Mouse (Mus musculus): ENCODE results near the gene Nfic. TPM values are rescaled to one million over a fixed set of nuclear protein-coding genes. Genes with fewer than 3 reads are reported as not detected.

Gene Nfic
- polyA plus RNA-seq, 1 experiment: 6.1 TPM

GRCm38 (mm10) chr10:81489941-81490340, 34.5 kb upstream of the Nfic start:
- Histone ChIP-seq H3K36me3 (ENCODE audit: control insufficient read depth, insufficient read depth, low read length, poor library complexity, severe bottlenecking) (peaks cover 20% of the 10 kb centered on the region), H3K4me3 (ENCODE audit: low read depth, low read length) (no peak overlapping the region), H3K27ac (ENCODE audit: insufficient read depth, low read length) (no peak overlapping the region), H3K9me3 (replicated peaks; ENCODE audit: control insufficient read depth, insufficient read depth, low read length, poor library complexity, severe bottlenecking) (no peaks in the 10 kb centered on the region), H3K4me1 (ENCODE audit: control insufficient read depth, insufficient read depth, low read length) (peaks cover under 1% of the 10 kb centered on the region), H3K9ac (ENCODE audit: low read depth, poor library complexity, severe bottlenecking) (no peak overlapping the region), H3K27me3 (ENCODE audit: control insufficient read depth, insufficient read depth, low read length, poor library complexity, severe bottlenecking) (no peaks in the 10 kb centered on the region)
- TF ChIP-seq EP300 (IDR thresholded peaks at IDR 0.05; ENCODE audit: insufficient read depth, low read depth, low read length) (no peak), POLR2A (IDR thresholded peaks at IDR 0.05; ENCODE audit: insufficient read depth, low read length) (no peak), CTCF (IDR thresholded peaks at IDR 0.05; ENCODE audit: low read depth, low read length) (no peak)

DNA sequence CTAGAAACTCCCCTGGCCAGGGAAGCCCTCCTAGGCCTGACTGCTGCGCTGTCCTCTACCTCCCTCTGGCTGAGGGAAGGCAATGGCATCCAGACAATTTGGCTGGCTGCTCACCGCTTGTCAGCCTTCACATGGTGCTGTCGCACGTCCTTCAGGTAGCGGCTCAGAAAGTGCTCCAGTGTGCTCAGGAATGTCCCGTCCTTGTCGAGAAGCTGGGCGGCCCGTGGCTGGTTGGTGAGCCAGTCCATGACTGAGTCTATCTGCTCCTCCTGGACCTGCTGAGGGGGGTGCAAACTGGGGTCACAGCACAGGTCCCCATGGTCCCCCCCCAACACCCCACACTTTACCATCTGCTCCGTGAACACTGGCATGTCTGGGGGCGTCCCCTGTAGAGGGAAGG, 32.6 kb upstream of the Nfic start:
- H3K4me1 ChIP-seq (ENCODE audit: control insufficient read depth, insufficient read depth, low read length): no peaks in the 10 kb centered on the region
- no peak overlapping the region for H3K9ac ChIP-seq (ENCODE audit: low read depth, poor library complexity, severe bottlenecking)
- TF ChIP-seq EP300 (IDR thresholded peaks at IDR 0.05; ENCODE audit: insufficient read depth, low read depth, low read length): no peak
- TF ChIP-seq POLR2A (IDR thresholded peaks at IDR 0.05; ENCODE audit: insufficient read depth, low read length): no peak
- TF ChIP-seq CTCF (IDR thresholded peaks at IDR 0.05; ENCODE audit: low read depth, low read length): peak; percentile 20
- H3K27me3 ChIP-seq (ENCODE audit: control insufficient read depth, insufficient read depth, low read length, poor library complexity, severe bottlenecking): no peaks in the 10 kb centered on the region
- H3K27ac ChIP-seq (ENCODE audit: insufficient read depth, low read length): peak overlapping the region; percentile 27
- peaks cover 20% of the 10 kb centered on the region for H3K36me3 ChIP-seq (ENCODE audit: control insufficient read depth, insufficient read depth, low read length, poor library complexity, severe bottlenecking)
- H3K4me3 ChIP-seq (ENCODE audit: low read depth, low read length): no peak overlapping the region
- no peaks in the 10 kb centered on the region for H3K9me3 ChIP-seq (replicated peaks; ENCODE audit: control insufficient read depth, insufficient read depth, low read length, poor library complexity, severe bottlenecking)

- Histone ChIP-seq H3K9me3 (replicated peaks; ENCODE audit: control insufficient read depth, insufficient read depth, low read length, poor library complexity, severe bottlenecking) (no peaks in the 10 kb centered on the region), H3K9ac (ENCODE audit: low read depth, poor library complexity, severe bottlenecking) (no peak overlapping the region), H3K4me1 (ENCODE audit: control insufficient read depth, insufficient read depth, low read length) (no peaks in the 10 kb centered on the region), H3K27me3 (ENCODE audit: control insufficient read depth, insufficient read depth, low read length, poor library complexity, severe bottlenecking) (no peaks in the 10 kb centered on the region), H3K4me3 (ENCODE audit: low read depth, low read length) (no peak overlapping the region), H3K36me3 (ENCODE audit: control insufficient read depth, insufficient read depth, low read length, poor library complexity, severe bottlenecking) (peaks cover 14% of the 10 kb centered on the region), H3K27ac (ENCODE audit: insufficient read depth, low read length) (no peak overlapping the region)
- TF ChIP-seq CTCF (IDR thresholded peaks at IDR 0.05; ENCODE audit: low read depth, low read length) (no peak), EP300 (IDR thresholded peaks at IDR 0.05; ENCODE audit: insufficient read depth, low read depth, low read length) (no peak), POLR2A (IDR thresholded peaks at IDR 0.05; ENCODE audit: insufficient read depth, low read length) (no peak)
Measured at GRCm38 (mm10) chr10:81486496-81486895, 31.1 kb upstream of the Nfic start.

DNA sequence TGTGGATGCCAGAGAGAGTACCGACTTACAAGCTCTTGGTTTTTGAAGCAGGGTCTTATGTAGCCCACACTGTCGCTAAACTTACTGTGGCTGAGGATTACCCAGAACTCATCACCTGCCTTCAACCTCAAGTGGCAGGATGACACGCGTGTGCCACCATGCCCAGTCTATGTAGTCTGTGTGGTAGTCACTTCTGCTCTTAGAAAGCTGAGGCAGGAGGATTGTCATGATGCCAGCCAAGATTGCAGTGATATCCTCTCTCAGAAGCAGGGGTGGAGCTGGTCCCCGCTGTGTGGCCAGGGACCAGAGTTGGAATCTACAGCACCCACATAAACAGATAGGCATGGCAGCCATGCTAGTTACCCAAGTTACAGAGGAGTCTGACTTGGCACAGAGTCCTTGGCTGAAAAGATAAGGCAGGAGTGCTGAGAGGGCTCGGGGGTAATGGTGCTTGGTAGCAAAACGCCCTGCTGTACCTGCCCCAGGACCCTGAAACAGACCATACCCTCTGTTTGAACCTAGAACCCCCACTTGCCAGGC, 30.1 kb upstream of the Nfic start:
- H3K27me3 ChIP-seq (ENCODE audit: control insufficient read depth, insufficient read depth, low read length, poor library complexity, severe bottlenecking): no peaks in the 10 kb centered on the region
- no peaks in the 10 kb centered on the region for H3K9me3 ChIP-seq (replicated peaks; ENCODE audit: control insufficient read depth, insufficient read depth, low read length, poor library complexity, severe bottlenecking)
- peaks cover under 1% of the 10 kb centered on the region for H3K4me1 ChIP-seq (ENCODE audit: control insufficient read depth, insufficient read depth, low read length)
- TF ChIP-seq CTCF (IDR thresholded peaks at IDR 0.05; ENCODE audit: low read depth, low read length): no peak
- TF ChIP-seq POLR2A (IDR thresholded peaks at IDR 0.05; ENCODE audit: insufficient read depth, low read length): no peak
- no peak for TF ChIP-seq EP300 (IDR thresholded peaks at IDR 0.05; ENCODE audit: insufficient read depth, low read depth, low read length)
- H3K4me3 ChIP-seq (ENCODE audit: low read depth, low read length): no peak overlapping the region
- H3K36me3 ChIP-seq (ENCODE audit: control insufficient read depth, insufficient read depth, low read length, poor library complexity, severe bottlenecking): peaks cover 10% of the 10 kb centered on the region
- H3K9ac ChIP-seq (ENCODE audit: low read depth, poor library complexity, severe bottlenecking): no peak overlapping the region
- no peak overlapping the region for H3K27ac ChIP-seq (ENCODE audit: insufficient read depth, low read length)

- Histone ChIP-seq H3K9ac (ENCODE audit: low read depth, poor library complexity, severe bottlenecking) (no peak overlapping the region), H3K27me3 (ENCODE audit: control insufficient read depth, insufficient read depth, low read length, poor library complexity, severe bottlenecking) (no peaks in the 10 kb centered on the region), H3K36me3 (ENCODE audit: control insufficient read depth, insufficient read depth, low read length, poor library complexity, severe bottlenecking) (peaks cover 9% of the 10 kb centered on the region), H3K27ac (ENCODE audit: insufficient read depth, low read length) (no peak overlapping the region), H3K4me1 (ENCODE audit: control insufficient read depth, insufficient read depth, low read length) (peaks cover 2% of the 10 kb centered on the region), H3K9me3 (replicated peaks; ENCODE audit: control insufficient read depth, insufficient read depth, low read length, poor library complexity, severe bottlenecking) (no peaks in the 10 kb centered on the region), H3K4me3 (ENCODE audit: low read depth, low read length) (no peak overlapping the region)
- no peak for TF ChIP-seq POLR2A (IDR thresholded peaks at IDR 0.05; ENCODE audit: insufficient read depth, low read length)
- TF ChIP-seq CTCF (IDR thresholded peaks at IDR 0.05; ENCODE audit: low read depth, low read length): peak; percentile 35
- no peak for TF ChIP-seq EP300 (IDR thresholded peaks at IDR 0.05; ENCODE audit: insufficient read depth, low read depth, low read length)
Measured at GRCm38 (mm10) chr10:81485060-81485449, 29.6 kb upstream of the Nfic start.

GRCm38 (mm10) chr10:81484441-81485059, 29.1 kb upstream of the Nfic start:
- TF ChIP-seq EP300 (IDR thresholded peaks at IDR 0.05; ENCODE audit: insufficient read depth, low read depth, low read length) (no peak), POLR2A (IDR thresholded peaks at IDR 0.05; ENCODE audit: insufficient read depth, low read length) (no peak), CTCF (IDR thresholded peaks at IDR 0.05; ENCODE audit: low read depth, low read length) (no peak)
- no peaks in the 10 kb centered on the region for H3K27me3 ChIP-seq (ENCODE audit: control insufficient read depth, insufficient read depth, low read length, poor library complexity, severe bottlenecking)
- H3K27ac ChIP-seq (ENCODE audit: insufficient read depth, low read length): no peak overlapping the region
- H3K9ac ChIP-seq (ENCODE audit: low read depth, poor library complexity, severe bottlenecking): no peak overlapping the region
- peaks cover 9% of the 10 kb centered on the region for H3K36me3 ChIP-seq (ENCODE audit: control insufficient read depth, insufficient read depth, low read length, poor library complexity, severe bottlenecking)
- no peaks in the 10 kb centered on the region for H3K9me3 ChIP-seq (replicated peaks; ENCODE audit: control insufficient read depth, insufficient read depth, low read length, poor library complexity, severe bottlenecking)
- H3K4me1 ChIP-seq (ENCODE audit: control insufficient read depth, insufficient read depth, low read length): peaks cover 2% of the 10 kb centered on the region
- H3K4me3 ChIP-seq (ENCODE audit: low read depth, low read length): no peak overlapping the region

Measured in ES-Bruce4 (cell line).